In the genomic region with DNA sequence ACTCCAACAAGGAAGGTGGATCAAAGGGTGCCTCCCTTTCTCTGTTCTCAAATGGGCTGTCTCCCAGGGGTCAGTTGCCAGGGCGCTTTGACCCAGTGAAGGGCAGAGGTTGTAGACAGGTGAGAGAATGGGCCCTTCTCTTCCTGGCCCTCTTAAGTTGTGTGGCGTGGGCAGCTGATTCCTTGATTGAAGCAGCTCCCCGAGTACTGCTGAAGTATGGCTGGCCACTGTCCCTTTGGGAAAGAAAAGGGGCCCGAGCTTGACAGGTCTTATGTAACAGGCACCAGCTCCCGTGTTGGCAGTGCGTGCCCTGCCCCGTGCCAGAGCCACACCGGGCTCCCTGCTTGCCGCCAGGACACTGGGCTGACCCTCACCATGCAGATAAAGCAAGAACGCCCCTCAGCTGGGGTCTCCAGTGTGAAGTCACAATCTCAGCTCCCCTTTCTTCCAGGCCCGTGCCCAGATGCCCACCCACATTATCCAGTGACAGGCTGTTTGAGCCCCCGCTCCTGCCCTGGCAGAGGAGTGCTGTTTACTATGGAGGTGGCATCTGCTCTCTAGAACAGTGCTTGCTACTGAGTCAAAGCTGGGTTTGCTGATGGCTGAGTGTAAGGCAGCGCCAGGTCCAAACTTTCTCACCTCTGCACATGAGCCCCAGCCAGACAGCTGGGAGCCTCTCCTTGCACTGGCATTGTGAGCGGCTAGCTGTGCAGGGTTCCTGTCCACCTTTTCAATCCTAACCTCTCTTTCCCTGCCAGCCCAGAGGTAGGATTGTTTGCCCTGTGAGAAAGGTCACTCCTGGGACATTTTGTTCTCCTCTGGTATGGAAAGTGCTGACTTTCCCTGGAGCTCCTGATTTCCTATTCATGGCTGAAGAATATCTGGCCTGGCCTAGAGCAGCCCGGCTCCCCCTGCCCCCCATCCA, we compare ENCODE assay signal across 9 mouse cellular contexts. TPM values are rescaled to one million over a fixed set of nuclear protein-coding genes. Genes with fewer than 3 reads are reported as not detected.
DNase-seq lines count a peak whose midpoint lies in the region; ATAC-seq lines count a peak whose summit lies in the region.
"Had no signal": no experiment of that assay in that cellular context is flagged by ENCODE, and none has a peak within 500 bp of the region (broad histone marks: within the 10 kb centered on the region; RNA-seq: fewer than 3 reads in every experiment).

No protein-coding gene starts in this region.

- H3K27ac ChIP-seq in forebrain, embryonic 15.5 days (replicated peaks), result no peak overlapping the region
- H3K27ac ChIP-seq in midbrain, embryonic 13.5 days, result no peak overlapping the region

- H3K27me3 ChIP-seq in forebrain, embryonic 15.5 days, result peaks cover 15% of the 10 kb centered on the region; the same call in 1 of the 2 replicates
- H3K27me3 ChIP-seq in midbrain, embryonic 13.5 days, result peaks cover 72% of the 10 kb centered on the region

- H3K4me2 ChIP-seq in forebrain, embryonic 15.5 days (replicated peaks), result peak overlapping the region; percentile 98; the same call in 1 of the 2 replicates
- no peak overlapping the region for H3K4me2 ChIP-seq in midbrain, embryonic 13.5 days (replicated peaks)

- intact Hi-C loops in heart, postnatal 36 days (cut with DNase I), result loop anchor here (2.0 kb wide), 1 partner anchor 19 kb away; the partner anchor contains the start of gene Usp2

- H3K4me3 ChIP-seq in forebrain, embryonic 15.5 days, result peak overlapping the region; percentile 50; the same call in 1 of the 2 replicates
- peak overlapping the region; percentile 53; the same call in 1 of the 2 replicates for H3K4me3 ChIP-seq in midbrain, embryonic 13.5 days (replicated peaks)

- H3K9me3 ChIP-seq in forebrain, embryonic 15.5 days, result no peaks in the 10 kb centered on the region
- no peaks in the 10 kb centered on the region for H3K9me3 ChIP-seq in midbrain, embryonic 13.5 days

- H3K36me3 ChIP-seq in forebrain, embryonic 15.5 days, result no peaks in the 10 kb centered on the region
- no peaks in the 10 kb centered on the region for H3K36me3 ChIP-seq in midbrain, embryonic 13.5 days

- peak; percentile 38 for DNase-seq in ovary, postnatal 36 days (ENCODE audit: low spot score)
- no peak for DNase-seq in ovary, adult 18-20 months (ENCODE audit: low spot score)
- peak; percentile 67 to 77 for DNase-seq in heart, postnatal 36 days
- DNase-seq in layer of hippocampus, adult 8-10 months (ENCODE audit: low spot score in 2 of 2), result peak; percentile 72 to 82
- no peak for DNase-seq in urinary bladder, adult 18-20 months (ENCODE audit: low spot score in 2 of 2)
- no peak for DNase-seq in embryo, embryonic 11 days

- no peak overlapping the region for H3K9ac ChIP-seq in forebrain, embryonic 15.5 days (replicated peaks)
- H3K9ac ChIP-seq in midbrain, embryonic 13.5 days (replicated peaks), result no peak overlapping the region

- 61% methylated on average over 15 of the region's 15 CpGs for WGBS in forebrain, embryonic 15.5 days
- 64% methylated on average over 15 of the region's 15 CpGs for WGBS in midbrain, embryonic 13.5 days

- H3K4me1 ChIP-seq in forebrain, embryonic 15.5 days, result peaks cover 33% of the 10 kb centered on the region
- H3K4me1 ChIP-seq in midbrain, embryonic 13.5 days (replicated peaks), result peaks cover 39% of the 10 kb centered on the region

- no peak for ATAC-seq in forebrain, embryonic 15.5 days (replicated peaks)
- ATAC-seq in midbrain, embryonic 13.5 days, result no peak

RNA-seq across cellular contexts. Expression of gene Mfrp, which starts 15.5 kb away (rescaled TPM):
- polyA plus RNA-seq in forebrain, embryonic 15.5 days (2015; fragmentation: Nextera tagmentation; extraction: Ambion mirVana), result 0.18 and 0.23 TPM in 2 replicates
- not detected for total RNA-seq in heart, postnatal 36 days (2021)
- 1 to 10 TPM in 2 of 4 experiments, under 1 TPM in 2; 0.33 to 1.4 (median 0.95) TPM for total RNA-seq in layer of hippocampus, adult 8-10 months (2022)
- polyA plus RNA-seq in midbrain, embryonic 13.5 days (2015; fragmentation: Nextera tagmentation; extraction: Ambion mirVana), result 0.16 TPM in 1 of 2 replicates, not detected in the other
- total RNA-seq: MEL had no signal

RNA-seq across cellular contexts. Expression of gene Usp2, which starts 19.2 kb away (rescaled TPM):
- polyA plus RNA-seq in forebrain, embryonic 15.5 days (2015; fragmentation: Nextera tagmentation; extraction: Ambion mirVana), result 9.0 and 10.0 TPM in 2 replicates
- 100 to 1,000 TPM; 137 to 198 TPM for total RNA-seq in heart, postnatal 36 days (2021)
- 100 to 1,000 TPM in 1 of 4 experiments, 10 to 100 TPM in 3; 82.1 to 101 (median 90.9) TPM for total RNA-seq in layer of hippocampus, adult 8-10 months (2022)
- 4.5 and 8.3 TPM in 2 replicates for polyA plus RNA-seq in midbrain, embryonic 13.5 days (2015; fragmentation: Nextera tagmentation; extraction: Ambion mirVana)

RNA-seq across cellular contexts. Expression of gene C1qtnf5, which starts 21.0 kb away (rescaled TPM):
- 2.2 and 3.6 TPM in 2 replicates for polyA plus RNA-seq in forebrain, embryonic 15.5 days (2015; fragmentation: Nextera tagmentation; extraction: Ambion mirVana)
- total RNA-seq in heart, postnatal 36 days (2021), result 1 to 10 TPM; 8.4 to 8.9 TPM
- total RNA-seq in layer of hippocampus, adult 8-10 months (2022), result 10 to 100 TPM; 14.6 to 23.4 (median 18.8) TPM
- polyA plus RNA-seq in midbrain, embryonic 13.5 days (2015; fragmentation: Nextera tagmentation; extraction: Ambion mirVana), result 1.9 and 2.5 TPM in 2 replicates

RNA-seq across cellular contexts. Expression of gene Gm49380, which starts 27.3 kb away (rescaled TPM):
- polyA plus RNA-seq in forebrain, embryonic 15.5 days (2015; fragmentation: Nextera tagmentation; extraction: Ambion mirVana), result 0.17 and 0.18 TPM in 2 replicates
- total RNA-seq in heart, postnatal 36 days (2021), result under 1 TPM in 1 of 2 experiments, not detected in 1; 0.14 TPM
- total RNA-seq in layer of hippocampus, adult 8-10 months (2022), result 1 to 10 TPM in 1 of 4 experiments, under 1 TPM in 3; 0.43 to 1.1 (median 0.58) TPM
- 0.24 and 0.36 TPM in 2 replicates for polyA plus RNA-seq in midbrain, embryonic 13.5 days (2015; fragmentation: Nextera tagmentation; extraction: Ambion mirVana)
- total RNA-seq: MEL had no signal

RNA-seq across cellular contexts. Expression of gene Rnf26, which starts 27.3 kb away (rescaled TPM):
- 39.9 and 40.1 TPM in 2 replicates for polyA plus RNA-seq in forebrain, embryonic 15.5 days (2015; fragmentation: Nextera tagmentation; extraction: Ambion mirVana)
- total RNA-seq in heart, postnatal 36 days (2021), result 1 to 10 TPM; 6.7 to 7.6 TPM
- 10 to 100 TPM; 27.2 to 31.7 (median 28.4) TPM for total RNA-seq in layer of hippocampus, adult 8-10 months (2022)
- polyA plus RNA-seq in midbrain, embryonic 13.5 days (2015; fragmentation: Nextera tagmentation; extraction: Ambion mirVana), result 29.9 and 32.7 TPM in 2 replicates

Comparison
In these comparisons a context has a peak if more than half of its experiments do, and no peak if none do; other contexts are left out.
1. DNase-seq: peak in ovary, postnatal 36 days (single experiment), heart, postnatal 36 days (2 of 2) and layer of hippocampus, adult 8-10 months (2 of 2); none in ovary, adult 18-20 months (single experiment), urinary bladder, adult 18-20 months (0 of 2) and embryo, embryonic 11 days (single experiment).